Mouse (Mus musculus) bone marrow macrophage, adult 2 months (primary cell): Measurements from ENCODE around the gene Crybb1. TPM values are rescaled to one million over a fixed set of nuclear protein-coding genes. Genes with fewer than 3 reads are reported as not detected.

Source experiments
- H3K27ac ChIP-seq: 2 replicates; pipeline ENCODE4 v1.5.1; 2012; ENCODE audit warnings: low read depth, low read length; ENCODE audit not compliant: insufficient read depth
- H3K4me1 ChIP-seq: 2 replicates; pipeline ENCODE4 v1.6.1; 2012; ENCODE audit warnings: low read length; ENCODE audit not compliant: control insufficient read depth, insufficient read depth
- H3K4me3 ChIP-seq: 2 replicates; pipeline ENCODE4 v1.5.1; 2012; ENCODE audit warnings: mild to moderate bottlenecking, low read length, moderate library complexity; ENCODE audit not compliant: insufficient read depth
- CTCF ChIP-seq: IDR thresholded peaks from 2 replicates; pipeline ENCODE4 v1.5.1; 2012; ENCODE audit warnings: low read depth, mild to moderate bottlenecking, low read length, moderate library complexity
- POLR2A ChIP-seq: IDR thresholded peaks from 2 replicates; pipeline ENCODE4 v1.6.1; 2012; ENCODE audit warnings: mild to moderate bottlenecking, low read depth, low read length, borderline replicate concordance
- polyA plus RNA-seq: library from polyadenylated mRNA; stranded (reverse); fragments of >200 nt; gene quantifications from 2 replicates; pipeline ENCODE4 v1.2.4, GENCODE M21; 2012; ENCODE audit not compliant: missing spikeins, insufficient read depth, insufficient read length

Crybb1 gene
- polyA plus RNA-seq, 1 experiment, result not detected

DNA sequence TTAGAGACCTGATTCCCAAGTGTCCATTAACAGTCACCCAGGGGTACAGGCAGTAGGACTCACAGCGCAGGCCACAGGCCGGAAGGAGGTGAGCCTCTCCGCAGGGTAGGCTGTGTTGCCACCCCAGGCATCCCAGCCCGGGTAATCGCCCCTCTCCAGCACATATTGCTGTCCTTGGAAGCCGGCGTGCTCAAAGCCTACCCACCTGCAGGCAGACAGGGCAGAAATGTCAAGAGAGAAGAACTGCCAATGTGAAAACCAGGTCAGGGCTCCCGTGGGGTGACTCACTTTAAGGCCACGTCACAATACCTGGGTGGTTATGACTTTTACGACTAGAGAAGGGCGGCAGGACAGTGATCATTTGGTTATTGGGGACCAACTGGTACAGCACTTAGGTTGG lies 6.5 kb upstream of the Crybb1 start:
- Histone ChIP-seq H3K27ac (no peak overlapping the region), H3K4me1 (peaks cover 15% of the 10 kb centered on the region), H3K4me3 (no peak overlapping the region)
- TF ChIP-seq CTCF (no peak), POLR2A (no peak)

DNA sequence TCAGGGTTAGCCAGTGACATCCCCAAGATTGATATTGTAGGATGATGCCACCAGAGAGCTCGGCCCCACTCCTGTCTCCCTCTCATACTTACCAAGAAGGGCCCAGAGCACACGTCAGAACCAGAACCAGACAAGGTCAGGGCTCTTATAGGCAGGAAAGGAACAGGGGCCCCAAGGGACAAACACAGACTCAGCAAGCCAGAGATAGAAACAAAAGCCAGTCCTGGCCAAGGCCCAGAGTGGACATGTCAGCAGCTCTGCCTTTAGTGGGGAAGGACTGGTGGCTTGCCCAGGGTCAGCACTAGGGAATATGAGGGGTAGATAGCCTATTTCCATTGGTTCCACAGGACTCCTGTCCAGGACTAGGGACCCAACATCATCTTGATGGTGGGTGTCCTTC lies 3.2 kb upstream of the Crybb1 start, which contains the start of gene Cryba4:
Cryba4 (minus strand) TSS at position 119 of the 400 bp plus-strand sequence.
- Histone ChIP-seq H3K27ac (no peak within 1 kb of the TSS), H3K4me3 (no peak within 1 kb of the TSS), H3K4me1 (peaks cover 25% of the 10 kb centered on the region)
- TF ChIP-seq POLR2A (no peak), CTCF (no peak)

DNA sequence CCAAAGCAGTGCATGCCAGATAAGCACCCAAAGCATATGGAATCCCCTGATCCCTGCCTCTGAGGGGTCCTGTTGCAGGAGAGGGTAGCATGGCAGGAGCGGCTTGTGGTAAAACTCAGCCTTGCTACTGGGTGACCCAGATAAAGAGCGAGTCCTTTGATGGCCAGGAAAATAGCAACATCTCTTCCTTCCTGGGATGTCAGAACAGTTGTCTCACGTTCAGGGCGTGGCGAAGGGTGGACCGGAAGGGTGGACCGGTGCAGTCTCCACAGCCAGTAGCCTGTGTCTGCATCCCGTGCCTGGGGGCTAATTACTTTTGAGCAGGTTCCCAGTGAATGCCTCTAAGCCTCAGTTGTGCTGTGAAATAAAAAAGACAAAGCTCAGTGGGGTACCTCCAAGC lies 2.4 kb upstream of the Crybb1 start:
- peaks cover 25% of the 10 kb centered on the region for H3K4me1 ChIP-seq
- TF ChIP-seq POLR2A (no peak), CTCF (no peak)
- H3K27ac ChIP-seq, result no peak overlapping the region
- H3K4me3 ChIP-seq, result no peak overlapping the region

DNA sequence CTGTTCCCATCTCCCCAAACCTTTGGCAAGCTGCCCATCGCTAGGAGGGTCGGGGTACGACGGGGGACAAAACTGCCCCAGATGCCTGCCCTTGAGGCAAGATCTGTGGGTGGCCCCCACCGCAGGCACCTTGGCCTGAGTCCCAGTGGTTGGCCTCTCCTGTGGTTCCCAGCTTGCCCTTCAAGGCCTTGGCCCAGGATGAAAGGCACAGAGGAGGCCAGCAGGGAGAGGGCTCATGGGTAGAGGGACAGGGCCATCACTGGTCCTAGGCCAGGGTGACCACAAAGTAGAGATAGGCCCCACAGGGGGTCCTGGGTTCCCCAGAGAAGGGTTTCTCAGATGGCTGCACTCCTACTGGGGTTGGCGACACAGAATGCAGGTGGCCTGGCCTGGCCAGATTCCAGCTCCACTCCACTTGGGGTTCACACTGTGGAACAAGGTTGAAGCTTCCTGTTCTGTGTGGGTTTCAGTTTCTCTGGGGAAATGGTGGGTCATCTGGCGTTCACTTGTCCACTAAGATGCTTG lies 1.3 kb upstream of the Crybb1 start:
- no peak overlapping the region for H3K27ac ChIP-seq
- H3K4me3 ChIP-seq, result no peak overlapping the region
- peaks cover 25% of the 10 kb centered on the region for H3K4me1 ChIP-seq
- TF ChIP-seq POLR2A, result no peak

DNA sequence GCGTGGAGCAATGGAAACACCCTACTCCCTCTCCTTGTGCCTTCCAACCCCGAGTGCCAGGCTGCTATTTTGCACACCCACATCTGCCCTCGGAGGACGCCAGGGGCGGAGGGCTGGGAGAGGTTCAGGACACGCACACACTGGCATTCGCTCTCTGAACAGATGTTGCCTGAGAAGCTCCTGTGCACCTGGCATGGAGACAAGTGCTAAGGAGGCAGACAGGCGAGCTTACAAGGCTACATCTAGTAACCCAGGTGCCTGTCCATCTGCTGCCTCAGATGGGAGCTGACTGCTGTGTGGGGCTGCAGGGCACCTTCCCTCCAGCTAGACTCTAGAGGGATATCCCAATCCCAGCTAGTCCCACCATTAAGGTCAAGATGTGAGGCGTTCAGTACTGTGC lies 842 bp downstream of the Crybb1 start:
- peaks cover 18% of the 10 kb centered on the region for H3K4me1 ChIP-seq
- H3K27ac ChIP-seq, result no peak overlapping the region

DNA sequence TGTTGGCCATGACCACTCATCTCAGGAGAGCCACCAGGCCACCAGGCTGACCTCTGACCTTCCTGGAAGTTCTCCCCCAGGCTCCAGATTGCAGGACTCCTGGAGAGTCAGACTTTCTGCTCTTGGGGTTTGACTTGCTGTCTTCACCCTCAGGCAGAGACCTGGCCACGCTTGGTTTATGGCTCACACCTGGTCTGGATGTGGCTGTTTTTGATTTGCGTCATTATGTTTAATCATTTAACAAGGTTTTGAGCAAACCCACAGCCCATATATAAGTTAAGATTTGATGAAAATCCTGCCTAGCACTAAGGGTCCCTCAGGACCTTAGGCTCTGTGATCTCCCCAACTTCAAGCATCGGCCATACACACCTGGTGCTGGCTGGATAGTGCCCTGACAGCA lies 2.3 kb downstream of the Crybb1 start:
- Histone ChIP-seq H3K4me1 (peaks cover 11% of the 10 kb centered on the region), H3K27ac (no peak overlapping the region), H3K4me3 (no peak overlapping the region)
- no peak for TF ChIP-seq POLR2A
- TF ChIP-seq CTCF, result no peak

More for the DNA sequence above, 842 bp downstream of the Crybb1 start:
- no peak for TF ChIP-seq CTCF
- no peak for TF ChIP-seq POLR2A
- no peak overlapping the region for H3K4me3 ChIP-seq

DNA sequence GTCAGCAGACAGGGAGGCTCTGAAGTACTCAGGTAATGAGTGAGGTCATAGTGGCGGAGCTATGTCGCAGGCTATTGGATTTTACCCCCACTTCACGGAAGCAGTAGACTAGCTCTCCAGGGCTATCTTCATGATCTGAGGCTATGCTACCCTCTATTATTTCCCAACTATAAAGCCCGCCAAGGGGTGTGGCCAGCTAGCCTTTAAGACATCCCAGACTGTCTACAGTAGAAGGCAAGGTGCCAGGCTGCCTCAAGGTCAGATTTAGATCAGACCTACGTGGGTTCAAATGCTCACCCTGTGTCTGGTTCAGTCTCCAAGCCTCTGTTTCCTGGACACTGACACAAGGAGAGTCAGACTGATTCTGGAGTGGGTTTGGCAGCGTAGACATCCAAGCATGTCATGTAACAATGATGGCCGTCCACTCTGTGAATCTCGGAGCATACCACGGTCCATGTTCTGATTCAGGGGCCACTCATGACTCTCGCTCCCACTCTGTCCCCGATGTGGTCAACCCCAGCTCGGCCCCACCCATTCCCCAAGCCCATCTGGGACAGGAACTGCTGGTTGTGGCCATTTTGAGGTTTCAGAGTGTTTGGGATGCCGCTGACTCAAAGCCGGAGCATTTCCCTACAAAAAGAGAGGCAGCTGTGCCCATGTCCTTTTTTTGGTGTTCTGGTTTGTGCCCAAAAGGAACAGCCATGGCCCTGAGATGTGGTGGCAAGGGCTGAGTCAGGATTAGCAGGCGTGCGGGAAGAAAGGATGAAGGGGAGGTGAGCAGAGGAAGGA lies 4.4 kb downstream of the Crybb1 start:
- no peak overlapping the region for H3K27ac ChIP-seq
- H3K4me1 ChIP-seq, result peaks cover 15% of the 10 kb centered on the region
- TF ChIP-seq CTCF (no peak), POLR2A (no peak)
- no peak overlapping the region for H3K4me3 ChIP-seq

DNA sequence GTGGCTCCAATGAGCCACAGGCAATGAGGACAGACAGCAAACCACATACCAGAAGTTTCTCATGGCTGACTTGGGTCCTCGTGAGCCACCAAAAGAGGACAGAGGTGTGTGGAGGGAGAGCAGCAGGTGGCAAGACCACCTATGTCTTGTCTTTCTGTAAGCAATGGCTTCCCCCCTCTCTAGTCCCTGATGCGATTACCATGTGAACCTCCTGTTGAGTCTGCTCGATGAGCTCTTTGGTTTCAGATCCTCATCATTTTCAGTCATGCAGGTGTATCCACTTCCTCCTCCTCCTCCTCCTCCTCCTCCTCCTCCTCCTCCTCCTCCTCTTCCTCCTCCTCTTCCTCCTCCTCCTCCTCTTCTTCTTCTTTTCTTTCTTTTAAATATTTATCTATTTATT lies 5.2 kb downstream of the Crybb1 start:
- H3K4me3 ChIP-seq, result no peak overlapping the region
- peaks cover 19% of the 10 kb centered on the region for H3K4me1 ChIP-seq
- H3K27ac ChIP-seq, result no peak overlapping the region
- no peak for TF ChIP-seq POLR2A
- no peak for TF ChIP-seq CTCF

DNA sequence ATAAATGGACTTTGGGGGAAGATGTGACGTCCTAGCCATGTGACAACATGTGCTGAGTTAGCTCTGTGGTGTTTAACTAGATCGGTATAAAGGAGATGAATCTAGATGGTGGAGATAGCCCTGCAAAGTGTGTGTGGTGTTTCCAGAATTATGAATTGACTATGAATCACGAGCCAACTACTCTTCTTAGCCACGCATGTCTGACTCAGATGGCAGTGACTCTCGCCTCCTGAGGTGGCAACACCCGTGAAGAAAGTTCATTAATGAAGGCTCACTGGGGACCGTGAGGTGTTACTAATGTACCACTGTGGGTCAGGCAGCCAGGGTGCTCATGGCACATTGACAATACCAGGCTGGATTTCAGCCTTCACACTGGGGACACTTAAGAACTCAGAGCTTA lies 8.5 kb downstream of the Crybb1 start:
- Histone ChIP-seq H3K27ac (no peak overlapping the region), H3K4me1 (peaks cover 33% of the 10 kb centered on the region), H3K4me3 (no peak overlapping the region)
- TF ChIP-seq POLR2A (no peak), CTCF (no peak)

DNA sequence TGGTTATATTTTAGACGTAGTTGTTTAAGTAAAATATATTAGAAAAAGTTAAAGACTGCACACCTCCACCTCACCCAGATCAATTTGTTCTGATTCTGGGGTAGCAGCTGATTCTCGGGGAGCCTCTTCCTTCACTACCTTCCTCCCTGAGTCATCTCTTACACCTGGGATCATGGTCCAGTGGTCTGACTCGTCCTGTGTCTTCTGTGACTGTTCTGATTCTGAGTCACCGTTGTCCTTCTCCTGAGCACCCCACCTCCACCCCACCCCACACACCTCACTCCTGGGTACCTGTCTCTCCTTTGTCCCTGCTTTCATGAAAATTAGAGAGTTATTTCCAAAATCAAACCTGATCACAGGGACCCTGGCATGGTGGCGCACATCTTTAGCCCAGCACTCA lies 9.5 kb downstream of the Crybb1 start:
- Histone ChIP-seq H3K27ac (peak overlapping the region; percentile 86), H3K4me1 (peaks cover 33% of the 10 kb centered on the region), H3K4me3 (peak overlapping the region; percentile 12)
- no peak for TF ChIP-seq CTCF
- TF ChIP-seq POLR2A, result no peak

DNA sequence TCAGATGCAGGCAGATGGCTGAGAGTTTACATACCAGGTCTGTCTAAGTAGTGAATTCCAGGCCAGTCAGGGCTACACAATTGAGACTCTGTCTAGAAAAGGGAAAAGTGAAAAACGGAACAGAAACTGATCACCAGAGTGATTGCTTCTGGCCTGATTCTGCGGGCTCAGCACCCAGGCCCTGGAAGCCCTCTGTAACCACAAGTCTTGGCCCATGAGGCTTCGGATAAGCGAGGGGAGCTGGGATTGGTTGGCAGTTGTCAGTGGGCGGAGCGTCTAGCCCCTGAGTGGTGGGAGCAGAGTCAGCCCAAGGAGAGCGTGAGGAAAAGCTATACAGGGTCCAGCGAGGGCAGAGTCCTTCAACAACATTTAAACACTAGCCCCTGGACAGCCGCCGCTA lies 9.9 kb downstream of the Crybb1 start:
- Histone ChIP-seq H3K4me1 (peaks cover 33% of the 10 kb centered on the region), H3K4me3 (peak overlapping the region; percentile 49), H3K27ac (peak overlapping the region; percentile 98)
- TF ChIP-seq CTCF (no peak), POLR2A (no peak)
